Mouse (Mus musculus): ENCODE results near the gene Parp4. TPM values are rescaled to one million over a fixed set of nuclear protein-coding genes. Genes with fewer than 3 reads are reported as not detected.
A peak's percentile ranks its signal among the peaks of the same experiment; 100 is the strongest.

The Parp4 gene
- polyA plus RNA-seq, 1 experiment, result 13.8 TPM

GRCm38 (mm10) chr14:56575969-56576901 lies 816 bp downstream of the Parp4 start:
- H3K4me3 ChIP-seq (ENCODE audit: low read depth, low read length), result peak overlapping the region; percentile 99
- 0 out of 2 replicates have a peak, but pooled peaks cover 3% of the 10 kb centered on the region for H3K4me1 ChIP-seq (ENCODE audit: control insufficient read depth, insufficient read depth, insufficient read length, low read length)
- H3K27ac ChIP-seq (ENCODE audit: insufficient read depth, low read depth, low read length), result peak overlapping the region; percentile 89
- no peaks in the 10 kb centered on the region for H3K27me3 ChIP-seq (ENCODE audit: control insufficient read depth, insufficient read depth, low read length)
- no peak for TF ChIP-seq POLR2A (IDR thresholded peaks at IDR 0.05; ENCODE audit: low read depth, low read length)
- 45% methylated on average over 18 of the region's 18 CpGs for WGBS
- peaks cover 4% of the 10 kb centered on the region; the same call in 1 of the 2 replicates for H3K36me3 ChIP-seq (ENCODE audit: control insufficient read depth, insufficient read depth, low read length)

- 0 out of 2 replicates have a peak, but pooled peaks cover 3% of the 10 kb centered on the region for H3K4me1 ChIP-seq (ENCODE audit: control insufficient read depth, insufficient read depth, insufficient read length, low read length)
- no peak overlapping the region for H3K4me3 ChIP-seq (ENCODE audit: low read depth, low read length)
- no peak overlapping the region for H3K27ac ChIP-seq (ENCODE audit: insufficient read depth, low read depth, low read length)
- no peak for TF ChIP-seq POLR2A (IDR thresholded peaks at IDR 0.05; ENCODE audit: low read depth, low read length)
- no peak for TF ChIP-seq CTCF (IDR thresholded peaks at IDR 0.05; ENCODE audit: extremely low read depth, insufficient read length, insufficient replicate concordance, low read depth, low read length)
- H3K27me3 ChIP-seq (ENCODE audit: control insufficient read depth, insufficient read depth, low read length), result no peaks in the 10 kb centered on the region
- 77% methylated on average over 8 of the region's 8 CpGs for WGBS
- peaks cover 11% of the 10 kb centered on the region; the same call in 1 of the 2 replicates for H3K36me3 ChIP-seq (ENCODE audit: control insufficient read depth, insufficient read depth, low read length)
Observed at GRCm38 (mm10) chr14:56579011-56579410, 3.6 kb downstream of the Parp4 start.

- no peak overlapping the region for H3K27ac ChIP-seq (ENCODE audit: insufficient read depth, low read depth, low read length)
- H3K4me3 ChIP-seq (ENCODE audit: low read depth, low read length), result no peak overlapping the region
- H3K4me1 ChIP-seq (ENCODE audit: control insufficient read depth, insufficient read depth, insufficient read length, low read length), result 0 out of 2 replicates have a peak, but pooled peaks cover 2% of the 10 kb centered on the region
- H3K27me3 ChIP-seq (ENCODE audit: control insufficient read depth, insufficient read depth, low read length), result no peaks in the 10 kb centered on the region
- 73% methylated on average over 5 of the region's 5 CpGs for WGBS
- TF ChIP-seq POLR2A (IDR thresholded peaks at IDR 0.05; ENCODE audit: low read depth, low read length) (no peak), CTCF (IDR thresholded peaks at IDR 0.05; ENCODE audit: extremely low read depth, insufficient read length, insufficient replicate concordance, low read depth, low read length) (no peak)
- peaks cover 29% of the 10 kb centered on the region for H3K36me3 ChIP-seq (ENCODE audit: control insufficient read depth, insufficient read depth, low read length)
Observed at GRCm38 (mm10) chr14:56581117-56581516, 5.7 kb downstream of the Parp4 start.

DNA sequence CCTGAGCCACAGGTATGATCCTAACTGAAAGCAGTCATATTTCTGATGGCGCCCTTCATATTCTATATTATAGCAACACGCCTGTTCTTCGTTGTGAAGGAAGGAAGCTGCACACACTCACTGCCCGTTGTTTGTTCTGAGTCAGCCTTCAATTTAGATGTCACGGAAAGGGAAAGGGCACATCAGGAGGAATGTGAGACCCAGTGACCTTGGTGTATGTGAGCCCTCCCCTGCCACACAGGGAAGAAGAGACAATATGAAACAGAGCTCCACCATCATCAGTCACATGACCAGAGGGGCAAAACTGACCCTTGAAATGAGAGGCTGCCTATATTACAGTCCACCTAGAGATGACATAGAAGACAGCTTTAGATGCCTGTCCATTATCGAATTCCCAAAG lies 6.9 kb downstream of the Parp4 start:
- no peak overlapping the region for H3K4me3 ChIP-seq (ENCODE audit: low read depth, low read length)
- no peak for TF ChIP-seq CTCF (IDR thresholded peaks at IDR 0.05; ENCODE audit: extremely low read depth, insufficient read length, insufficient replicate concordance, low read depth, low read length)
- TF ChIP-seq POLR2A (IDR thresholded peaks at IDR 0.05; ENCODE audit: low read depth, low read length), result no peak
- WGBS, result 89% methylated on average over 6 of the region's 6 CpGs
- no peak overlapping the region for H3K27ac ChIP-seq (ENCODE audit: insufficient read depth, low read depth, low read length)
- no peaks in the 10 kb centered on the region for H3K27me3 ChIP-seq (ENCODE audit: control insufficient read depth, insufficient read depth, low read length)
- H3K4me1 ChIP-seq (ENCODE audit: control insufficient read depth, insufficient read depth, insufficient read length, low read length), result no peaks in the 10 kb centered on the region
- H3K36me3 ChIP-seq (ENCODE audit: control insufficient read depth, insufficient read depth, low read length), result peaks cover 37% of the 10 kb centered on the region

- no peaks in the 10 kb centered on the region for H3K4me1 ChIP-seq (ENCODE audit: control insufficient read depth, insufficient read depth, insufficient read length, low read length)
- no peaks in the 10 kb centered on the region for H3K27me3 ChIP-seq (ENCODE audit: control insufficient read depth, insufficient read depth, low read length)
- H3K27ac ChIP-seq (ENCODE audit: insufficient read depth, low read depth, low read length), result no peak overlapping the region
- no peak overlapping the region for H3K4me3 ChIP-seq (ENCODE audit: low read depth, low read length)
- H3K36me3 ChIP-seq (ENCODE audit: control insufficient read depth, insufficient read depth, low read length), result peaks cover 79% of the 10 kb centered on the region
- TF ChIP-seq POLR2A (IDR thresholded peaks at IDR 0.05; ENCODE audit: low read depth, low read length), result no peak
- WGBS, result 94% methylated on average over 9 of the region's 9 CpGs
Observed at GRCm38 (mm10) chr14:56592191-56592590, 16.8 kb downstream of the Parp4 start.

- Histone ChIP-seq H3K4me3 (ENCODE audit: low read depth, low read length) (no peak overlapping the region), H3K27ac (ENCODE audit: insufficient read depth, low read depth, low read length) (no peak overlapping the region), H3K36me3 (ENCODE audit: control insufficient read depth, insufficient read depth, low read length) (peaks cover 82% of the 10 kb centered on the region), H3K4me1 (ENCODE audit: control insufficient read depth, insufficient read depth, insufficient read length, low read length) (no peaks in the 10 kb centered on the region), H3K27me3 (ENCODE audit: control insufficient read depth, insufficient read depth, low read length) (no peaks in the 10 kb centered on the region)
- TF ChIP-seq CTCF (IDR thresholded peaks at IDR 0.05; ENCODE audit: extremely low read depth, insufficient read length, insufficient replicate concordance, low read depth, low read length), result no peak
- TF ChIP-seq POLR2A (IDR thresholded peaks at IDR 0.05; ENCODE audit: low read depth, low read length), result no peak
- WGBS, result 92% methylated on average over 1 of the region's 1 CpGs
Observed at GRCm38 (mm10) chr14:56594811-56595210, 19.4 kb downstream of the Parp4 start.

- 56% methylated on average over 6 of the region's 6 CpGs for WGBS
- Histone ChIP-seq H3K4me3 (ENCODE audit: low read depth, low read length) (no peak overlapping the region), H3K4me1 (ENCODE audit: control insufficient read depth, insufficient read depth, insufficient read length, low read length) (peaks cover under 1% of the 10 kb centered on the region; the same call in 1 of the 2 replicates), H3K27ac (ENCODE audit: insufficient read depth, low read depth, low read length) (no peak overlapping the region), H3K36me3 (ENCODE audit: control insufficient read depth, insufficient read depth, low read length) (peaks cover 68% of the 10 kb centered on the region), H3K27me3 (ENCODE audit: control insufficient read depth, insufficient read depth, low read length) (no peaks in the 10 kb centered on the region)
- TF ChIP-seq POLR2A (IDR thresholded peaks at IDR 0.05; ENCODE audit: low read depth, low read length) (no peak; the same call in 1 of the 2 replicates), CTCF (IDR thresholded peaks at IDR 0.05; ENCODE audit: extremely low read depth, insufficient read length, insufficient replicate concordance, low read depth, low read length) (peak; percentile 89; the same call in 1 of the 2 replicates)
Observed at GRCm38 (mm10) chr14:56598759-56599158, 23.3 kb downstream of the Parp4 start.

Measured in small intestine, adult 2 months (tissue).